Mouse (Mus musculus): Measurements from ENCODE around the gene Pdxp.

Gene Pdxp

GRCm38 (mm10) chr15:78899740-78900584 is 13.8 kb upstream of the Pdxp start, which contains the start of gene Sh3bp1:
Sh3bp1 (plus strand) TSS chr15:78899768.
- peak; percentile 68 for DNase-seq

- no peak for DNase-seq
Observed at GRCm38 (mm10) chr15:78900585-78901421, 12.9 kb upstream of the Pdxp start.

DNA sequence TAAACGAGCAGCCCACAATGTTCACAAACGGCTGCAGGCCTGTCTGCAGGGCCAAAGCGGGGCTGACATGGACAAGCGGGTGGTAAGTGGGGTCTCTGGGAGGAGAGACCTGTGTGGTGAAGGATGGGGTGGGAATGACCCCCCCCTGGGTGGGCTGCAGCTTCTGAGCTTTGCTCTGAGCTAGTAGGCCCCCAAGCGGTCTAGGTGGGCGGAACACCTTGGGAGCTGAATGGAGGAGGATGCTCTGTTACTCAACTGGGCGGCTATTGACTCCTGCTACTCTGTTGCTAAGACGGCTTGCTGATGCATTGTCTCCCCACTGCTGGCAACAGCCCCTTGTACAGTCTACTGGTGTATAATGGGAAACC is 12.3 kb upstream of the Pdxp start:
- DNase-seq: no peak

GRCm38 (mm10) chr15:78903243-78903642 is 10.5 kb upstream of the Pdxp start:
- DNase-seq: peak; percentile 75

GRCm38 (mm10) chr15:78908399-78908798 is 5.3 kb upstream of the Pdxp start:
- DNase-seq: no peak

GRCm38 (mm10) chr15:78908982-78909381 is 4.7 kb upstream of the Pdxp start:
- DNase-seq: no peak

GRCm38 (mm10) chr15:78912040-78912439 is 1.7 kb upstream of the Pdxp start:
- DNase-seq: no peak

DNA sequence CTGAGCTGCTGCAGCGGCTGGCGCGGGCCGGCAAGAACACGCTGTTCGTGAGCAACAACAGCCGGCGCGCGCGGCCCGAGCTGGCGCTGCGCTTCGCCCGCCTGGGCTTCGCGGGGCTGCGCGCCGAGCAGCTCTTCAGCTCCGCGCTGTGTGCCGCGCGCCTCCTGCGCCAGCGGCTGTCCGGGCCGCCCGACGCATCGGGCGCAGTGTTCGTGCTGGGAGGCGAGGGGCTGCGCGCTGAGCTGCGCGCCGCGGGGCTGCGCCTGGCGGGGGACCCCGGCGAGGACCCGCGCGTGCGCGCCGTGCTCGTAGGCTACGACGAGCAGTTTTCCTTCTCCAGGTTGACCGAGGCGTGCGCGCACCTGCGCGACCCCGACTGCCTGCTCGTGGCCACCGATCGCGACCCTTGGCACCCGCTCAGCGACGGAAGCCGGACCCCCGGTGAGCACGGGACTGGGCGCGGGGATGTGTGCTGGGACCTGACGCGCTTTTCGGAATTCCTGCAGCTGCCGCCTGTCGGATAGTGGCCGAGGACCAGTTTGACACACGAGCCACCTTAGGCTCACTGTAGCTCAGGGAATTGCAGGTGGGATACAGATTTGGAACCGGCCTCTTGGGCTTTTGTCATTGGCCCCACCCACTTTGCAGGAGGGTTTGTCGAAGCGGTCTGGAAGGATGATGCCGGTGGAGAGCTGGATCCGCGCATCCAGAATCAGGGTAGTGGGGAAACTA is 538 bp downstream of the Pdxp start:
- no peak for DNase-seq

GRCm38 (mm10) chr15:78914823-78915659 is 1.3 kb downstream of the Pdxp start:
- DNase-seq: no peak

DNA sequence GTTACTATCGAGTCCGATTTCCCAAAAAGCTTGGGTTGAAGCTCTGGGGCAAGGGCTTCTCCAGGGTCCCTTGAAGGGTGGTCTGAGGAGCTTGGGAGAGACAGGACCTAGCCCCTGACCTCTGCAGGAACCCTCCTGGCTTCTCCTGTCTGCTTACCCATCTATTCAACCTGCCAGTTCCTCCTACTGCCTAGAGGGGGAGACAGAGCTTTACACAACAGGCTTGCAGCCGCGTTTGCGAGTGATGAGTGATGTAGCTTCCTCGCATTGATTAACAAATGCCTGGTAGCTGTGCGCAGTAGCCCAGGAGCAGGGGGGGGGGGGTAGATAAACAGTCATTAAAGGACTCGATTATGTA is 1.9 kb downstream of the Pdxp start:
- peak; percentile 69 for DNase-seq

GRCm38 (mm10) chr15:78916052-78916826 is 2.5 kb downstream of the Pdxp start:
- no peak for DNase-seq

GRCm38 (mm10) chr15:78918126-78918525 is 4.4 kb downstream of the Pdxp start:
- DNase-seq: no peak

GRCm38 (mm10) chr15:78919914-78920313 is 6.2 kb downstream of the Pdxp start:
- no peak for DNase-seq

DNA sequence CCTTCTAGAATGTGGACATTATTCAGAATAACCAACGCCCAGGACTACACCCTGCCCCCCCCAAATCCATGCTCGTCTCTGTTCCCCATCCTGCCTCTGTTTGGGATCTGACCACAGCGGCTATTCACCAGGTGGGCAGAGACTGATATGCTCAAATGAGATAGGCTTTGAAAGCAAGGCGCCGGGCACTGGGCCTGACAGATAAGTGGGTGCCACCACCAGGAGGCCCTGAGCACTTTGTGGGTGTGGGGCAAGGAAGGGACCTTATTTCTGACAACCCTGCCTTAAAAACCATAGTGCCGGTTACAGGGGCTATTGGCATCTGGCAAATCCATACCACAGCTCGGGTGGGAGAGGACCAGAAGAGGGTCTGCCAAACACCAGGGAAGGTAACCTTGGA is 9.0 kb downstream of the Pdxp start:
- DNase-seq: no peak

- no peak for DNase-seq
Observed at GRCm38 (mm10) chr15:78923585-78923984, 9.9 kb downstream of the Pdxp start.

DNA sequence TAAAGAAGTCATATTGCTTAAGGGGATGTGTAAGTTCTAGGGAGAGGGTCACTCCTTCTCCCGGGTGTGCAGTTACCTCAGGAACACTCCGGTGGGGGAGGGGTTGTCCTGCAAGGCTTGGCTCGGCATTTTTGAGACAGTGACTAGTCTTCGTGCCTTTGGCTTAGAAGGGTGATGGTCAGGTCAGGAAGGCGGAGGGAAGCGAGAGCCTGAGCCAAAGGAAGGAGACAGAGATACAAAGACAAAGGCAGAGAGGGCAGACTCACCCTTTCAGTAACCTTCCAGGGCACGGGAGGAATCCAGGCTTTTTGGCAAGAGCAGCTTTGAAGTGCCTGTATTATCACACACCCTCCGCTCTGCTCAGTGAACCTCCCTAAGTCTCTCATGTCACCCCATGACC is 11.4 kb downstream of the Pdxp start:
- DNase-seq: no peak

GRCm38 (mm10) chr15:78926021-78926919 is 12.6 kb downstream of the Pdxp start, which contains the start of gene Lgals1:
Lgals1 (plus strand) TSS chr15:78926725.
- DNase-seq: peak; percentile 39

DNA sequence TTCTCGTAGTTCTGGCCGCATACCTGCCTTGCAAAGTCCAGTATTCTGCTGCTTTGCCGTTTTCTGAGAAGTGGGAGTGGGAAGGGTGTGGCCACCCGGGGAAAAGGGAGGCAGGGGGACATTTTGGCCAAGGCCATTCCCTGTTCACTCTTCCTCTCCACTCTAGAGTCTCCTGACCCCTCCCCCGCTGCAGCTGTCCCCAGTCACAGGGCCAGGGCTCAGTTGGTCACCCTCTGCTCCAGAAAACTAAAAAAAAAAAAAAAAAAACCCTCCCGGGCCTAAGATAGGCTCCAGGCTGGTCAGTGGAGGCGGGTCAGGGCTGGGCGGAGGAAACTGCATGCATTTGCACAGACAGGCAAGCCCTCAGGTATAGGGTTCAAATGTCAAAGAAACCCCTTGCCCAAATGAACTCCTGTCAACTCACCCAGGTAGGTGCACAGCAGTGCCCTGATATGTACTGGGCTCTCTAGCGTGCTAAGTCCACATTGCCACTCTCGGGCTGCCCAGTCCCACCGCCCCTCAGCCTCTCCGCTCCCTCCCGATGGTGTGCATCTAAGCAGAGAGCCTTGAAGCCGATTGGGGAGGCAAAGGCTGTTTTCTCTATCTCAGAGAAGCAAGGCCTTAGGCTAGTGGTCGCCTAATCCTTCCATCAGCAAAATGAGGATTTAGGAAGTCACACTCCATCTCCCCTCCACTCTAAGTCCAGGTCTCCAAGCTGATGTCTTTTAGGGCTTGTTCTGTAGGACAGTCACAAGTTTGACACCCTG is 13.5 kb downstream of the Pdxp start:
- no peak for DNase-seq

DNA sequence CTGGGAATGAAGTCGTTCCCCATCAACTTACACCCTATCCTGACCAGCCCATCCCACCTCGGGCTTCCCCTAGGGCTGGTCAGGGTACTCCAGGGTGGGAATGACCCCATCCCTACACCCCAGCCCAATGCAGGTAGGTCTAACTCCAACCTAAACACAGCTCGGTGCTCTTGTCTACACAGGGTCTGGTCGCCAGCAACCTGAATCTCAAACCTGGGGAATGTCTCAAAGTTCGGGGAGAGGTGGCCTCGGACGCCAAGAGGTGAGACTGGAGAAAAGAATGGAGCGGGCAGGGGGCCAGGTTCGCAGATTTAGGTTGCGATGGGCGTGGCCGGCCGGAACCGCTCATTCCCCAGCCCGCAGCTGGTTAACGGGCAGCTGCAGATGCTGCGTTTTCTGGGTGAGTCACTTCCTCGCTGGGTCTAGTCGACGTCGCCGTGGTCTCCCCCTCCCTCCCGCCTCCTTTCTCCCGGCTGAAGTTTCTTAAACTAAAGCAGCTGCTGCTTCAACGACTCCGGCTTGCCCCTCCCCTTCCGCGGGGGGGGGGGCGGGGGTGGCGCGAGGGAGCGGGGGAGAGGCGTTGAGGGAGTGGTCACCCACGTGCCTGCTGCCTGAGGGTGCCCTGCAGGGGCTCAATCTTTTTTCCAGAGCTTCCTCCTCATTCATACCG is 14.2 kb downstream of the Pdxp start:
- DNase-seq: peak; percentile 60
